Mouse (Mus musculus) testis, adult 2 months (tissue): ENCODE results near the gene Vmn1r89.

Experiments
- CTCF ChIP-seq: fragments of 200-500 bp; IDR thresholded peaks from 2 replicates; pipeline ENCODE4 v1.5.1; 2012; ENCODE audit warnings: low read depth, mild to moderate bottlenecking, inconsistent platforms, low read length, moderate library complexity; ENCODE audit not compliant: control insufficient read depth, insufficient read depth, insufficient replicate concordance
- POLR2A ChIP-seq: fragments of 200-500 bp; IDR thresholded peaks from 2 replicates; pipeline ENCODE4 v1.6.1; 2012; ENCODE audit warnings: low read depth, mild to moderate bottlenecking, inconsistent platforms, low read length, moderate library complexity; ENCODE audit not compliant: control insufficient read depth

GRCm38 (mm10) chr7:13268749-13269260 is 56.0 kb downstream of the Vmn1r89 start:
- TF ChIP-seq CTCF (no peak), POLR2A (no peak)
